Mouse (Mus musculus) adrenal gland, postnatal 36 days (tissue): ENCODE measurements at regions not wholly inside any gene's neighbourhood (a gene's known extent, or its start where the extent isn't known, plus 50 kb on each side); places are given as distances from the start of the nearest gene placed in this dataset.

Experiments used
- DNase-seq, 2 experiments: peaks; one replicate each; pipeline ENCODE4 v3.0.0; 2021; ENCODE audit warnings: mixed read lengths in 1 of 2

DNA sequence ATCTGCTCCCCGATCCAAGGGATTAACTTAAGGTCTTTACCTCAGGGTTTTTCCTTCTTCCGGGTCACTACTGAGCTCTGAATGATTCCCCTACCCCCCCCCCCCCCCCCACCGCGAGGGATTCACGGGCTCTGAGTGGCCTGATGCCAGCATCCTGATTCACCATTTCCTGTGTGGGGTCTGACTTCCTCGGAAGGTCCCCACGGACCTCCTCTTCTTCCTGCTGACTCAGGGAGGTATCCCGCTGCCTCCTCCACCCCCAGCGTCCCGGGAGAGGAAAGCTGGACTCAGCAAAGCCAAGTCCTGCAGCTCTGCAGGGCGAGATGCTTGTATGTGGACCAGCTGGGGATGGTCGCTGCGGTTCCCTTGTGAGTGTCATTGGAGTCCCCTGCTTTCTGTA, 110.5 kb upstream of the Zfp217 start:
- peak; percentile 29 to 66 for DNase-seq

DNA sequence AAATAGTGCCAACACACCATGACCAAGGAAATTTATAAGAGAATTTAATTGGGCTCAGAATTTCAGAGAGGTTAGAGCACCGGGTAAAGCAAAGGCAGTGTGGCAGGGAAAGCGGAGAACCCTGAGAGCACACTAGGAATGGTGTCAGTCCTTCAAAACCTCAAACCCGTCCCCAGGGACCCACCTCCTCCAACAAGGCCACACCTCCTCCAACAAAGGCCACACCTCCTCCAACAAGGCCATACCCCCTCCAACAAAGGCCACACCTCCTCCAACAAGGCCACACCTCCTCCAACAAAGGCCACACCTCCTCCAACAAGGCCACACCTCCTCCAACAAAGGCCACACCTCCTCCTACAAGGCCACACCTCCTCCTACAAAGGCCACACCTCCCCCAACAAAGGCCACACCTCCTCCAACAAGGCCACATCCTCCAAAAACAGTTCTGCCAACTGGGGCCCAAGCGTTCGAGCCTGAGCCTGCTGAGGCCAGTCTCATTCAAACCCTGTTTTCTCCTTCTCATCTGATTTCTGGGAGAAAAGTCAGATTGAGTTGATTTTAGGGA, 109.8 kb upstream of the Zfp217 start:
- DNase-seq = no peak

GRCm38 (mm10) chr2:170255997-170256396, 108.1 kb upstream of the Zfp217 start:
- no peak for DNase-seq

- no peak for DNase-seq
These were observed 107.6 kb upstream of the Zfp217 start for GRCm38 (mm10) chr2:170255533-170255932.

DNA sequence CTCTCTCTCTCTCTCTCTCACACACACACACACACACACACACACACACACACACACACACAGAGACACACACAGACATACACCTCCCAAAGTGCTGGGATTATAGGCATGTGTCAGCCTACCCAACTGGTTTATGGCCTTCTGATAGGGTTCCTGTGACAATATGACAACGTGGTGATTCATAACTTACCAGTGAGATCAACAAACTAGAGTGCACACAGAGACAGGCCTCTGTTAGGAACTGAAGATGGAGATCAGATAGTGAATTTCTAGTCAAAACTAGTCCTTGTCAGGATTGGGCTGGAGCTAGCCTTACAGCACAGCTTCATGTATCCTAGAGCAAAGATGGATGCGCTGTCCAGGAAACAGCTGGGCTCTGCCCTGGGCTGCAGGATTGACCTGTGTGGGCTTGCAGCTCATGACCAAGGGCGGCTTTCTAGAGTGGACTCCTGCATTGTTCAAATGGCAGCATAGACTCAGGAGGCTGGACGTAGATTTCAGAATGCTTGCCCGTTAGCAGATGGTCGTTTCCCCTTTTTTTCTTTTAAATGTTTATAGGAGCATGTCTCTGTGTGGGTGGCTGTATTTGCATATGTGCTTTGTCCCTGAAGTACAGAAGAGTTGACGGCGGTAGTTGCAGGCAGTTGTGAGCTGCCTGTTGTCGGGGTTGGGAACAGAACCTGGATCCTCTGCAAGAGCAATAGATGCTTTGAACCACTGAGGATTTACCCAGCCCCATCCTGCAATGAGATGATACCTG, 106.0 kb upstream of the Zfp217 start:
- peak in 1 of 2 experiments; percentile 30 for DNase-seq

GRCm38 (mm10) chr2:170252255-170253034, 104.5 kb upstream of the Zfp217 start:
- DNase-seq = peak; percentile 30 to 43

DNA sequence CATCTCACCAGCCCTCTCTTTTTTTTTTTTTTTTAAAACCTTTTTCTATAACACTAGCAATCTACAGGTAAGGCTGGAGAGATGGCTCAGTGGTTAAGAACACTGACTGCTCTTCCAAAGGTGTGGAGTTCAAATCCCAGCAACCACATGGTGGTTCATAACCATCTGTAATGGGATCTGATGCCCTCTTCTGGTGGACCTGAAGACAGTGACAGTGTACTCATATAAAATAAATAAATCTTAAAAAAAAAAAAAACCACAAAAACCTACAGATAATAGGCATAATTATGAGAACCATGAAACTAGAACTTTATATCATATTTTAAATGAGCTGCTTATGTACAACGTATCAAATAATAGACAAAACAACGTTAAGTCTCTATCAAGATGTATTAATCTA, 102.8 kb upstream of the Zfp217 start:
- DNase-seq = no peak

DNA sequence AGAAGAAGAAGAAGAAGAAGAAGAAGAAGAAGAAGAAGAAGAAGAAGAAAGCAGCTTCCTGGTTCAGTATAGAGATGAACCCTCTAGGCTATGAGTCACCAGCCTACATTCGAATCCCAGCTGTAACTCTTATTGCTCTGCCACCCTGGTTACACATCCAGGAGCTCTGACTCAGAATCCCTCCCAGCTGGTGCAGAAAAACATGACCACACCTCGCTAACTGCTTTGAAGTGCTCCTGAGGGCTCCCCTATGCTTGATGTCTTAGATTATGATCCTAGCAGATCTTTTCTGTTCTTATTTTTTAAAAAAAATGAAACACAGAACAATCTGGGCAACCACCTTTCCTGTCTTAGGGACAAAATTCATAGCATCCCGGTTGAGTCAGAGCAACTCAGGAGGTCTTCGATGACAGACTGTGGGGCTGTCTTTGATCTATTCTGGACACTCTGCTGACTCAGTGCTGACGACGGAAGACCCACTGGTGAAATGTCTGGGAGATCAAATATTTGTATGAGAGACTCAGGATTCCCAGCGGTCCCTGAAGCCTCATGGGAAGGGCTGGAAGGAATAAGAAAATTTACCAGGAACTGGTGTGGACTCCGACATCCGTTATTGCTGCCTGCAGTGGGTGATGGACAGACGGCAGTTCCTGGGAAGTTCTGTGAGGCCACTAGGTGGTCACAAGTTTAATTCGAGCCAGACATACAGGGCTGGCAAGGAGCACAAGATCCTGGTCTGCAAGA, 100.0 kb upstream of the Zfp217 start:
- DNase-seq = peak; percentile 53 to 56

DNA sequence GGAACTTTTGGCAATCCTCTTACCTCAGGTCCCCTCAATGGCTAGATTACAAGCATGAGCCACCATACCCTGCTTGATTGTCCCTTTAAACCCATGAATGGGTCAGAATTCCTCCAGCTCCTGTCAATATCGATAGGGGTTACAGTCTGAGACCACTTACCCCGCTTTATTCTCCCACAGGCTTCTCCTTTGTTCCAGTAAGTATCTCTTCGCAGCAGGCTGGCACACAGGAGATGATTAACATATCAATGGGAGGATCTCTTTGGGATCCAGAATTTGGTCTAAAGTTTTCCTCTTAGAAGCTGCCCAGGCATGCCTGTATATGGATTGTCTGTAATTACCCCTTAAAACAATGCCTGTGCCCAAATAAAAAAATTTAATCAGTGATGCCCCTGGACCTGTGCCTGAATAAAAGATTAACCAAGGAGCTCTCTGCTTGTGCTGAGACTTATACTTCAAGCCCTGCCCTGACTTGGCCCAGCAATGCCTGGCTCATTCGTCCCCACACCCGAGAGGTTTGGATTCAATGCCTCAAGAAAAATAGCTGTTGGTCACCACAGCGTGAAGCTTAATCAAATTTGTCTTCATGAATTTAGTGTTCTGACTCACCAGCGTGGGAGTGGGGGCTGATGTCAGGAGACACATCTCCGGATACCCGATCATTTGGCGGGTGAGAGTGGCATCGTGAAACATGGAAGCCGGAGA, 97.9 kb upstream of the Zfp217 start:
- DNase-seq = no peak

DNA sequence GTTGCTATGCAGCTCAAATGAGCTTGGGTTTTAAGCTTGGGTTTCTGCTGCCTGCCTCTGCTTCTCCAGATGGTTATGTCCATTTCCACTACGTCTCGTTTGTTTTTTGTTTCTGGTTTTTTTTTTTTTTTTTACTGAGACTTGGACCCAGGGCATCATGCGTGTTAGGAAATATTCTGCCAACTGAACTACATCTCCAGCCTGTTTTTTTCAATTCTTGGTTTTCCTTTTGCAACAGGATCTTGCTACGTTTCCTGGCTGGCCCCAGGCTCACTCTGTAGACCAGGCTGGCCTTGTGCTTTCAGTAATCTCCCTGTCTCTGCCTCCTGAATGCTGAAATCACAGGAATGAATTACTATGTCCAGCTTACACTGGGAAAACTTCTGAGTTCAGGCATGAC, 96.2 kb upstream of the Zfp217 start:
- DNase-seq = no peak

GRCm38 (mm10) chr2:170237959-170238358, 90.1 kb upstream of the Zfp217 start:
- peak in 1 of 2 experiments; percentile 38 for DNase-seq

- no peak for DNase-seq
These were observed 85.5 kb upstream of the Zfp217 start for GRCm38 (mm10) chr2:170233426-170233825.

GRCm38 (mm10) chr2:170229461-170230080, 81.7 kb upstream of the Zfp217 start:
- DNase-seq = peak in 1 of 2 experiments; percentile 41

DNA sequence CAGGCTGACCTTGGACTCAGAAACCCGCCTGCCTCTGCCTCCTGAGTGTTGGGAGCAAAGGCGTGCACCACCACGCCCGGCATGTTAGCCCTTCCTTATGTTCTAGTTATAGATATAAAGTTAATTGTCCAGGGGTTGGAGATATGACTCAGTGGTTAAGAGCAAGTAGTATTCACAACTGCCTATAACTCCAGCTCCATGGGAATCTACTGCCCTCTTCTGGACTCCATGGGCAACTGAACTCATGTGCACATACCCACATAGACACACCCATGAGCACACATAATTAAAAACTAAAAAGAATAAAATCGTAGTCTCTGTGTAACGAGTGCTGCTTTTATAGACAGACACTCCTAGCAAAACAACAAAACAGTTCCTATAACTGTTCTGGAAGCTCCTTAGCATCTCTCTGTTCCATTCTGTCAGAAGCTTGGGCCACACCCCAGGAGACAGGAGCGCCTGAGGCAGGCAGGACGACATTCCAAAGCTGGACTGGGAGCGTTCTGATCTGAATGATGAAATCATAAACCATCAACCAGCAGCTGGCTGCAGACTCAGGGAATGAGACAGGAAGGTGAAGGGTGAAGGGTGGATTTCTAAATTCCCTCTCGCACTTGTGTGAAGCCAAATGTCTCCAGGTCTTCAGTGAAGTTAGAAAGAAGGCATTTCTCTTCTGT, 80.6 kb upstream of the Zfp217 start:
- no peak for DNase-seq

- DNase-seq = no peak
These were observed 76.0 kb upstream of the Zfp217 start for GRCm38 (mm10) chr2:170223872-170224271.

GRCm38 (mm10) chr2:170222819-170223218, 74.9 kb upstream of the Zfp217 start:
- DNase-seq = peak in 1 of 2 experiments; percentile 33

DNA sequence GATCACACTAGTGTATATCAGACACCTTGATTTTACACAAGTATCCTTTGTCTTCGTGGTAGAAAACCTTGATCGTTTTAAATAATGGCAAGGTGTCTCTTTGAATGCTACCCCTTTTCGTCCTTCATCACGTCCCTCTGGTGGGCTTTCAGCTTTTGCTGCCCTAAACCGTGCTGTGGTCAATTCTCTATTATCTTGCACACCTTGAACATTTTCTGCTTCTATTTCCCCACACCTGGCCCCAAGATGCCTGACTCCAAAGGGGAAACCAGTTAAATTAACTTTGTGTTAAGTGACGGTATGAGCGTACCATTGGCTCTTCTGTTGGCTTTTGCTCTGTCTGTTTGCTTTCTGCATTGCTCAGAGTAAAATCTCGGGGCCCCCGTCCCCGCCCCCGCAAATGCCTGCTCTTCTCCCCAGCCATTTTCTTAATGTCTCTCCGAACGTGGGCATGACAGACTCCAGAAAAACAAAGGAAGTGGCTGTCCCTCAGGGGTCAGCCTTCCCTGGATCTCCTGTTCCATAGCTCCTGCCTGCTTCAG, 74.2 kb upstream of the Zfp217 start:
- DNase-seq = no peak

DNA sequence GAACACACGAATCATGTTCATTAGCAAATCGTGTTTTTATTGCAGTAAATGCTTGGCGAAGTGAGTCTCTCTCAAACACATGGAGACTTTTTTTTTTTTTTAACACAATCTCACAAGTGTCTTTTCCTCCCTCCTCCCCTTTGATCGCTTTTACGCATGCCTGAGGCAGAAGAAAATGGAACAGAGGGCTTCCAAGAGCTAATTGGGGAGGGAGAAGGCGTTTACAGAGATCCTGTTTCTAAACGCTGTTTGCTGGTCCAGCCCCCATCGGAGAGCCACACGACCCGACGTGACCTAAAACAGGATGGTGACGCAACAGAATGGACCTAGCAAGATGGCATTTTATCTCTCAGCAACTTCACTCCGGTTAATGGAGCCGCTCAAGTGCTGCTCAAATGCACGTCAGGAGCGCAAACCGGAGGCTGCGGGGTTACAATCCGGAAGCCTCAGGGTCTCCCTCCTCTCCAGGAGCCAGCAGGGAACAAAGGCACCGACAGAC, 73.0 kb upstream of the Zfp217 start:
- peak; percentile 54 to 66 for DNase-seq

- DNase-seq = no peak
These were observed 72.5 kb upstream of the Zfp217 start for GRCm38 (mm10) chr2:170220443-170220842.
